Comparison of ENCODE assay signal across 32 mouse cellular contexts in genomic region chr4:107971162-107971561, GRCm38 (mm10). TPM values are rescaled to one million over a fixed set of nuclear protein-coding genes. Genes with fewer than 3 reads are reported as not detected.
DNase-seq lines count a peak whose midpoint lies in the region; ATAC-seq and TF ChIP-seq lines count a peak whose summit lies in the region.
"Had no signal": no experiment of that assay in that cellular context is flagged by ENCODE, and none has a peak within 500 bp of the region (broad histone marks: within the 10 kb centered on the region; RNA-seq: fewer than 3 reads in every experiment).

No protein-coding gene starts in this region.

- no peak overlapping the region for H3K4me3 ChIP-seq in embryonic fibroblast, embryonic 13.5 days (ENCODE audit: insufficient read depth, low read length)
- H3K4me3 ChIP-seq in forebrain, embryonic 16.5 days (replicated peaks; ENCODE audit: low read length) = no peak overlapping the region
- H3K4me3 ChIP-seq: forebrain, embryonic 12.5 days; forebrain, embryonic 15.5 days; heart, embryonic 15.5 days; hindbrain, embryonic 10.5 days had no signal

- no peak for ATAC-seq in erythroid progenitor cell, adult 5-6 weeks (replicated peaks; ENCODE audit: low FRiP score, poor library complexity, severe bottlenecking)
- no peak for ATAC-seq in monocyte, adult 5-6 weeks (replicated peaks; ENCODE audit: insufficient number of reproducible peaks, low FRiP score, low TSS enrichment, poor library complexity, severe bottlenecking)
- ATAC-seq in forebrain, embryonic 16.5 days = no peak
- ATAC-seq: activated CD4-positive, CD25-positive, alpha-beta regulatory T cell, adult 4 months; forebrain, embryonic 15.5 days; hindbrain, postnatal 0 days; inflammation-experienced regulatory T-cells, adult 6 months; intestine, embryonic 16.5 days had no signal

- H3K36me3 ChIP-seq in forebrain, embryonic 16.5 days (ENCODE audit: control insufficient read depth, insufficient read depth) = no peaks in the 10 kb centered on the region
- H3K36me3 ChIP-seq: forebrain, embryonic 12.5 days; forebrain, embryonic 15.5 days; G1E; heart, embryonic 15.5 days; hindbrain, embryonic 10.5 days had no signal

- WGBS in forebrain, embryonic 16.5 days = 100% methylated on average over 1 of the region's 1 CpGs

- DNase-seq in gastrocnemius, adult 18-20 months (ENCODE audit: low spot score) = peak; percentile 34
- no peak for DNase-seq in gastrocnemius, postnatal 10 days
- peak; percentile 24 for DNase-seq in heart, adult 8-10 months (ENCODE audit: low spot score)
- DNase-seq in heart, adult 9 months (ENCODE audit: low spot score in 2 of 2) = no peak
- DNase-seq: adrenal gland, postnatal 10 days; adrenal gland, postnatal 36 days; B cell, adult 2 months; cerebellum, adult 18-20 months; cerebellum, adult 9-10 months; cerebellum, postnatal 14 days; gastrocnemius, postnatal 36 days; heart, adult 11 months; heart, postnatal 10 days; heart, postnatal 36 days; kidney, adult 18-20 months had no signal

- TF ChIP-seq POLR2A in embryonic fibroblast, embryonic 13.5 days (IDR thresholded peaks at IDR 0.05; ENCODE audit: low read depth, low read length) = no peak

- H3K9me3 ChIP-seq in forebrain, embryonic 16.5 days (ENCODE audit: control insufficient read depth, low read length) = no peaks in the 10 kb centered on the region
- H3K9me3 ChIP-seq: forebrain, embryonic 12.5 days; forebrain, embryonic 15.5 days; G1E; heart, embryonic 15.5 days; hindbrain, embryonic 10.5 days had no signal

- peaks cover 3% of the 10 kb centered on the region for H3K4me1 ChIP-seq in embryonic fibroblast, embryonic 13.5 days (ENCODE audit: control insufficient read depth, insufficient read depth, low read length)
- H3K4me1 ChIP-seq in forebrain, embryonic 16.5 days (replicated peaks; ENCODE audit: control insufficient read depth, insufficient read depth, low read length) = no peaks in the 10 kb centered on the region; the same call in 1 of the 2 replicates
- H3K4me1 ChIP-seq: forebrain, embryonic 12.5 days; forebrain, embryonic 15.5 days had no signal

- no peaks in the 10 kb centered on the region for H3K27me3 ChIP-seq in forebrain, embryonic 16.5 days (replicated peaks; ENCODE audit: control insufficient read depth, insufficient read depth, low read length)
- H3K27me3 ChIP-seq: forebrain, embryonic 12.5 days; forebrain, embryonic 15.5 days had no signal

- H3K4me2 ChIP-seq in forebrain, embryonic 16.5 days (ENCODE audit: low read length) = no peak overlapping the region
- H3K4me2 ChIP-seq: forebrain, embryonic 12.5 days; forebrain, embryonic 15.5 days; heart, embryonic 11.5 days; heart, embryonic 15.5 days; hindbrain, embryonic 14.5 days had no signal

- peak overlapping the region; percentile 90 for H3K27ac ChIP-seq in embryonic fibroblast, embryonic 13.5 days (ENCODE audit: insufficient read depth, low read length)
- no peak overlapping the region for H3K27ac ChIP-seq in forebrain, embryonic 16.5 days (ENCODE audit: low read length)
- H3K27ac ChIP-seq: forebrain, embryonic 12.5 days; forebrain, embryonic 15.5 days; heart, embryonic 15.5 days; hindbrain, embryonic 10.5 days; hindbrain, embryonic 14.5 days; hindbrain, postnatal 0 days had no signal

- H3K9ac ChIP-seq in forebrain, embryonic 16.5 days (replicated peaks; ENCODE audit: low read depth, low read length) = no peak overlapping the region
- H3K9ac ChIP-seq: forebrain, embryonic 12.5 days; forebrain, embryonic 15.5 days; heart, embryonic 15.5 days; hindbrain, embryonic 14.5 days had no signal

- no peak for TF ChIP-seq CTCF in embryonic fibroblast, embryonic 13.5 days (IDR thresholded peaks at IDR 0.05; ENCODE audit: borderline replicate concordance, insufficient read depth, low read length)

RNA-seq across cellular contexts. Expression of gene Slc1a7, which starts 3.0 kb away (rescaled TPM):
- under 1 TPM in 1 of 2 experiments, not detected in 1; 0.14 TPM for total RNA-seq in gastrocnemius, adult 18-20 months (2021)
- not detected for total RNA-seq in gastrocnemius, postnatal 10 days (2021)
- total RNA-seq in heart, adult 8-10 months (2022) = under 1 TPM in 3 of 4 experiments, not detected in 1; 0.16 to 0.60 (median 0.41) TPM
- not detected in 2 replicates for polyA plus RNA-seq in embryonic fibroblast, embryonic 13.5 days (2011; ENCODE audit: insufficient read length, low read depth, missing spikeins)
- not detected in 2 replicates for total RNA-seq in erythroid progenitor cell, adult 5-6 weeks (2015; ENCODE audit: low replicate concordance)
- not detected in 2 replicates for total RNA-seq in erythroid progenitor cell, adult 5-6 weeks (2017; ENCODE audit: low replicate concordance)
- not detected in 3 replicates for total RNA-seq in monocyte, adult 5-6 weeks (2017)
- polyA plus RNA-seq in forebrain, embryonic 16.5 days (2015; fragmentation: Nextera tagmentation; extraction: Ambion mirVana) = not detected in 2 replicates
- total RNA-seq: CH12.LX; hindbrain, postnatal 0 days had no signal
- polyA plus RNA-seq: embryonic facial prominence, embryonic 14.5 days; forebrain, embryonic 12.5 days; G1E; heart, embryonic 11.5 days; hindbrain, embryonic 10.5 days; inflammation-experienced regulatory T-cells, adult 6 months had no signal

RNA-seq across cellular contexts. Expression of gene Cpt2, which starts 47.8 kb away (rescaled TPM):
- 10 to 100 TPM; 64.3 to 67.2 TPM for total RNA-seq in gastrocnemius, adult 18-20 months (2021)
- total RNA-seq in gastrocnemius, postnatal 10 days (2021) = 10 to 100 TPM; 45.4 to 46.0 TPM
- total RNA-seq in heart, adult 8-10 months (2022) = 100 to 1,000 TPM; 273 to 347 (median 313) TPM
- polyA plus RNA-seq in embryonic fibroblast, embryonic 13.5 days (2011; ENCODE audit: insufficient read length, low read depth, missing spikeins) = 37.1 and 51.8 TPM in 2 replicates
- 6.3 and 14.4 TPM in 2 replicates for total RNA-seq in erythroid progenitor cell, adult 5-6 weeks (2015; ENCODE audit: low replicate concordance)
- 18.5 and 19.1 TPM in 2 replicates for total RNA-seq in erythroid progenitor cell, adult 5-6 weeks (2017; ENCODE audit: low replicate concordance)
- total RNA-seq in monocyte, adult 5-6 weeks (2017) = 3.9 to 14.6 TPM (median 7.4 TPM) in 3 replicates
- 10.4 and 16.3 TPM in 2 replicates for polyA plus RNA-seq in forebrain, embryonic 16.5 days (2015; fragmentation: Nextera tagmentation; extraction: Ambion mirVana)

Comparison
In these comparisons a context has a peak if more than half of its experiments do, and no peak if none do; other contexts are left out.
1. DNase-seq: peak in gastrocnemius, adult 18-20 months (single experiment) and heart, adult 8-10 months (single experiment); none in gastrocnemius, postnatal 10 days (single experiment) and heart, adult 9 months (0 of 2).
2. RNA of gene Cpt2, which starts 47.8 kb away (total RNA-seq): 273 to 347 TPM in heart, adult 8-10 months; 64.3 to 67.2 TPM in gastrocnemius, adult 18-20 months, 45.4 to 46.0 TPM in gastrocnemius, postnatal 10 days, 6.3 to 19.1 TPM in erythroid progenitor cell, adult 5-6 weeks and 3.9 to 14.6 TPM in monocyte, adult 5-6 weeks; every median in the first group is over 4 times any median in the second.